Mouse (Mus musculus): Measurements from ENCODE around the gene 6030445D17Rik. TPM values are rescaled to one million over a fixed set of nuclear protein-coding genes. Genes with fewer than 3 reads are reported as not detected.

6030445D17Rik gene
- 0.09 and 0.34 TPM in 2 replicates for polyA plus RNA-seq (2016; fragmentation: Nextera tagmentation; extraction: Ambion mirVana)

GRCm38 (mm10) chr4:136462086-136462838, at the start of gene 6030445D17Rik:
TSS of gene 6030445D17Rik (plus strand) at chr4:136462250.
- no peaks in the 10 kb centered on the region for H3K9me3 ChIP-seq
- H3K36me3 ChIP-seq: no peaks in the 10 kb centered on the region
- peak within 1 kb of the TSS; percentile 26; the same call in 1 of the 2 replicates for H3K27ac ChIP-seq
- peak; percentile 66; the same call in 1 of the 2 replicates for ATAC-seq (ENCODE audit: insufficient number of reproducible peaks, insufficient read depth, low FRiP score, low TSS enrichment)
- peaks cover 31% of the 10 kb centered on the region for H3K27me3 ChIP-seq
- peak within 1 kb of the TSS; percentile 70 for H3K4me3 ChIP-seq
- WGBS: 1% methylated on average over 64 of the region's 64 CpGs
- peak within 1 kb of the TSS; percentile 76 for H3K9ac ChIP-seq
- H3K4me1 ChIP-seq: peaks cover 20% of the 10 kb centered on the region
- peak within 1 kb of the TSS; percentile 95 for H3K4me2 ChIP-seq (replicated peaks)

- Histone ChIP-seq H3K4me2 (replicated peaks) (no peak overlapping the region), H3K9me3 (no peaks in the 10 kb centered on the region), H3K4me3 (no peak overlapping the region), H3K36me3 (no peaks in the 10 kb centered on the region), H3K27me3 (no peaks in the 10 kb centered on the region), H3K4me1 (peaks cover 5% of the 10 kb centered on the region; the same call in 1 of the 2 replicates), H3K9ac (no peak overlapping the region), H3K27ac (no peak overlapping the region)
- ATAC-seq (ENCODE audit: insufficient number of reproducible peaks, insufficient read depth, low FRiP score, low TSS enrichment): no peak
- WGBS: 75% methylated on average over 9 of the region's 9 CpGs
Measured at GRCm38 (mm10) chr4:136415477-136415876, 46.6 kb upstream of the 6030445D17Rik start.

DNA sequence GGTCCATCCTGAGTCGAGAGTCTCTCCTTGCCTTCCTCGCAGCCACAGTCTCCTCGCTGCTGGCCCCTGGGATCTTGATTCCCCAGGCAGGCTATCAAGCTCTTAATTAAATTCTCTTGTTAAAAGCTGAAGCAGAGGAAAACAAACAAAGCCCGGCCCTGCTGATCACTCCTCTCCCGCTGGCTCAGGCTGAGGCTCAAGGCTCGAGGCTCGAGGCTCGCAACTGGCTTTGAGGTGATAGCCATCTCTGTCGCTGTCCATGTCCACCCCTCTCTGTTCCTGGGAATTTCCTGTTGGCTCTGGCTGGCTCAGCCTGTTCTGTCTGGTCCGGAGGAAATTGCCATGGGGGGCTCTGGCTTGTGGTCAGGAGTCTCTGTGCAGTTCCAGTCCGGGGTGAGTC, 43.1 kb upstream of the 6030445D17Rik start:
- Histone ChIP-seq H3K27ac (no peak overlapping the region), H3K27me3 (peaks cover 26% of the 10 kb centered on the region), H3K4me3 (no peak overlapping the region), H3K9me3 (no peaks in the 10 kb centered on the region), H3K4me2 (replicated peaks) (no peak overlapping the region), H3K4me1 (peaks cover 7% of the 10 kb centered on the region; the same call in 1 of the 2 replicates), H3K9ac (no peak overlapping the region), H3K36me3 (no peaks in the 10 kb centered on the region)
- 11% methylated on average over 11 of the region's 11 CpGs for WGBS
- ATAC-seq (ENCODE audit: insufficient number of reproducible peaks, insufficient read depth, low FRiP score, low TSS enrichment): no peak

GRCm38 (mm10) chr4:136419386-136419785, 42.7 kb upstream of the 6030445D17Rik start:
- Histone ChIP-seq H3K27me3 (peaks cover 30% of the 10 kb centered on the region), H3K27ac (no peak overlapping the region), H3K36me3 (no peaks in the 10 kb centered on the region), H3K4me1 (peaks cover 11% of the 10 kb centered on the region; the same call in 1 of the 2 replicates), H3K4me2 (replicated peaks) (no peak overlapping the region), H3K4me3 (no peak overlapping the region), H3K9ac (no peak overlapping the region), H3K9me3 (no peaks in the 10 kb centered on the region)
- WGBS: 60% methylated on average over 6 of the region's 6 CpGs
- ATAC-seq (ENCODE audit: insufficient number of reproducible peaks, insufficient read depth, low FRiP score, low TSS enrichment): no peak

GRCm38 (mm10) chr4:136423224-136423623, 38.8 kb upstream of the 6030445D17Rik start, which contains the start of gene Htr1d:
TSS of gene Htr1d (plus strand) at chr4:136423524.
- Histone ChIP-seq H3K4me2 (replicated peaks) (peak within 1 kb of the TSS; percentile 97), H3K9ac (peak within 1 kb of the TSS; percentile 58), H3K27ac (no peak within 1 kb of the TSS), H3K4me1 (peaks cover 17% of the 10 kb centered on the region), H3K9me3 (no peaks in the 10 kb centered on the region), H3K27me3 (peaks cover 49% of the 10 kb centered on the region), H3K36me3 (no peaks in the 10 kb centered on the region), H3K4me3 (peak within 1 kb of the TSS; percentile 42)
- WGBS: 71% methylated on average over 9 of the region's 9 CpGs
- ATAC-seq (ENCODE audit: insufficient number of reproducible peaks, insufficient read depth, low FRiP score, low TSS enrichment): no peak

GRCm38 (mm10) chr4:136424120-136424999, 37.7 kb upstream of the 6030445D17Rik start:
- Histone ChIP-seq H3K9ac (peak overlapping the region; percentile 58), H3K4me3 (peak overlapping the region; percentile 42), H3K27ac (no peak overlapping the region), H3K9me3 (no peaks in the 10 kb centered on the region), H3K36me3 (no peaks in the 10 kb centered on the region), H3K4me1 (peaks cover 12% of the 10 kb centered on the region), H3K4me2 (replicated peaks) (peak overlapping the region; percentile 97), H3K27me3 (peaks cover 49% of the 10 kb centered on the region)
- 0 out of 2 replicates have a peak, but pooled peaks have one; percentile 53 for ATAC-seq (ENCODE audit: insufficient number of reproducible peaks, insufficient read depth, low FRiP score, low TSS enrichment)
- 2% methylated on average over 57 of the region's 70 CpGs for WGBS

DNA sequence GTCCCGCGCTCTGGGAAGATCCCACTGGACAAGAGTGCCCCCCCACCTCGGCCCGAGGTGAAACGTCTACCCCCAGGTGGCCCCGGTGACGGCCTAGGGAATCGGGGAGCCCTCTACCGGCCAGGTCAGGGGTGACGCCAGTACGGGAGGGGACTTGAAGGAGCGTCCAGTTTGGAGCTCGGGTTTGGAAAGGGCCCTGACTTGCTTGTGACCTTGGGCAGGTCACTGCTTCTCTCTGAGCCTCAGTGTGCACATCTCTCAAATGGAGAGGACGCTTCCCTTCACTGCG, 37.1 kb upstream of the 6030445D17Rik start:
- H3K9me3 ChIP-seq: no peaks in the 10 kb centered on the region
- WGBS: 5% methylated on average over 15 of the region's 15 CpGs
- H3K36me3 ChIP-seq: no peaks in the 10 kb centered on the region
- H3K27me3 ChIP-seq: peaks cover 51% of the 10 kb centered on the region
- H3K4me2 ChIP-seq (replicated peaks): peak overlapping the region; percentile 97
- no peak for ATAC-seq (ENCODE audit: insufficient number of reproducible peaks, insufficient read depth, low FRiP score, low TSS enrichment)
- peaks cover 12% of the 10 kb centered on the region for H3K4me1 ChIP-seq
- peak overlapping the region; percentile 42 for H3K4me3 ChIP-seq
- peak overlapping the region; percentile 58 for H3K9ac ChIP-seq
- H3K27ac ChIP-seq: no peak overlapping the region

- no peak for ATAC-seq (ENCODE audit: insufficient number of reproducible peaks, insufficient read depth, low FRiP score, low TSS enrichment)
- H3K27ac ChIP-seq: 0 out of 2 replicates have a peak overlapping the region, but pooled peaks have one; percentile 19
- H3K9me3 ChIP-seq: no peaks in the 10 kb centered on the region
- no peak overlapping the region for H3K9ac ChIP-seq
- no peak overlapping the region for H3K4me3 ChIP-seq
- H3K36me3 ChIP-seq: no peaks in the 10 kb centered on the region
- 37% methylated on average over 11 of the region's 11 CpGs for WGBS
- H3K4me2 ChIP-seq (replicated peaks): no peak overlapping the region
- H3K4me1 ChIP-seq: peaks cover 11% of the 10 kb centered on the region
- peaks cover 8% of the 10 kb centered on the region; the same call in 1 of the 2 replicates for H3K27me3 ChIP-seq
Measured at GRCm38 (mm10) chr4:136430609-136431375, 31.3 kb upstream of the 6030445D17Rik start.

GRCm38 (mm10) chr4:136431376-136431693, 30.7 kb upstream of the 6030445D17Rik start:
- H3K36me3 ChIP-seq: no peaks in the 10 kb centered on the region
- H3K4me1 ChIP-seq: peaks cover 11% of the 10 kb centered on the region
- H3K9ac ChIP-seq: no peak overlapping the region
- no peak overlapping the region for H3K4me2 ChIP-seq (replicated peaks)
- no peak for ATAC-seq (ENCODE audit: insufficient number of reproducible peaks, insufficient read depth, low FRiP score, low TSS enrichment)
- 3% methylated on average over 3 of the region's 3 CpGs for WGBS
- 0 out of 2 replicates have a peak, but pooled peaks cover 3% of the 10 kb centered on the region for H3K27me3 ChIP-seq
- H3K27ac ChIP-seq: no peak overlapping the region
- no peak overlapping the region for H3K4me3 ChIP-seq
- H3K9me3 ChIP-seq: no peaks in the 10 kb centered on the region

DNA sequence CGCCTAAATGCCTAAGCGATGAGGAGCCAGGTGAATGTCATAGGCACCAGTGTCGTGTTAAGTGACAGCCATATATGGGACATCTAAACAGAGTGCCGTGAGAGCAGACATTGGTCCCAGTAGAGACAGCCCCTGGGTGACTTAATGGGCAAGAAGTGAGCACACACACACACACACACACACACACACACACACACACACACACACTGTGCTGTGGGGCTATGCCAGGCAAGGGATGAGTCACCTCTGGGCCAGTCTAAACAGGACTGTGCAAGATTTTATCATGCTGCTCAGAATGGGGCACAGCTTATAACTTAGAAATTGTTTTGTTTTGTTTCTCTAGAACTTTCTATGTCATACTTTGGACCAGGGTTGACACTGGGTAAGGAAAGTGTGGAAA, 28.0 kb upstream of the 6030445D17Rik start:
- no peak for ATAC-seq (ENCODE audit: insufficient number of reproducible peaks, insufficient read depth, low FRiP score, low TSS enrichment)
- Histone ChIP-seq H3K9me3 (no peaks in the 10 kb centered on the region), H3K9ac (no peak overlapping the region), H3K27ac (no peak overlapping the region), H3K27me3 (0 out of 2 replicates have a peak, but pooled peaks cover 2% of the 10 kb centered on the region), H3K4me1 (peaks cover 11% of the 10 kb centered on the region), H3K4me3 (no peak overlapping the region), H3K36me3 (no peaks in the 10 kb centered on the region), H3K4me2 (replicated peaks) (no peak overlapping the region)
- 80% methylated on average over 4 of the region's 4 CpGs for WGBS

DNA sequence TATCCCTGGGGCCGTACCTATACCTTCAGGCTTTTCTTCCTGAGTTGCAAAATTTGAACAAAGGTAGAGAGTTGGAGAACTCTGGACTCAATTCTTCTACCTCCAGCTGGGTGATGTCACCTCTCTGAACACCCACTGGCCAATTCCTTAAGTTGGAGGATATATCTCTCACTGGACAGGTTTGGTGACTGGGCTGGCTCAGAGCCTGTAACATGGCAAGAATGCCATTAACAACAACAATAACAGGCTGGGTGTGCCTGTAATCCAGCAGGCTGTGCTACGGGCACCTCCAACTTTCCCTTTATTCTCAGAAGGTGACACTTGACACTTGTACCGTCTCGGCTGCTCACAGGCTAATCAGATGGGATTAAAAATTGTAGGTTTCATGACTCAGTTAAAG, 22.9 kb upstream of the 6030445D17Rik start:
- WGBS: 56% methylated on average over 4 of the region's 4 CpGs

More for the DNA sequence above, 22.9 kb upstream of the 6030445D17Rik start:
- no peaks in the 10 kb centered on the region for H3K4me1 ChIP-seq
- no peak overlapping the region for H3K9ac ChIP-seq
- no peak for ATAC-seq (ENCODE audit: insufficient number of reproducible peaks, insufficient read depth, low FRiP score, low TSS enrichment)
- no peaks in the 10 kb centered on the region for H3K9me3 ChIP-seq
- no peak overlapping the region for H3K27ac ChIP-seq
- no peaks in the 10 kb centered on the region for H3K27me3 ChIP-seq
- H3K4me2 ChIP-seq (replicated peaks): no peak overlapping the region
- H3K36me3 ChIP-seq: no peaks in the 10 kb centered on the region
- no peak overlapping the region for H3K4me3 ChIP-seq
